Mouse (Mus musculus) heart, postnatal 14 days (tissue): ENCODE results near the gene Krt79. TPM values are rescaled to one million over a fixed set of nuclear protein-coding genes. Genes with fewer than 3 reads are reported as not detected.

ENCODE experiments used
- DNase-seq, 2 experiments: peaks; one replicate each; pipeline ENCODE4 v3.0.0; 2021 to 2022
- intact Hi-C: fragments of 180-260 bp; cut with DNase I; formaldehyde crosslinking; loops from one replicate; pipeline ENCODE4 v1.15.1; 2025
- long read RNA-seq, 2 experiments: library from polyadenylated mRNA; stranded (forward); transcript quantifications; one replicate each; pipeline ENCODE4 v2.0.0; 2021
- total RNA-seq, 2 experiments: library from RNA; stranded (reverse); gene quantifications; 2 replicates each; pipeline ENCODE4 v1.2.3; 2021

The Krt79 gene
- total RNA-seq: under 1 TPM; 0.26 to 0.34 TPM
- long read RNA-seq, experiment 1: 0 reads
- long read RNA-seq, experiment 2: 0 reads

DNA sequence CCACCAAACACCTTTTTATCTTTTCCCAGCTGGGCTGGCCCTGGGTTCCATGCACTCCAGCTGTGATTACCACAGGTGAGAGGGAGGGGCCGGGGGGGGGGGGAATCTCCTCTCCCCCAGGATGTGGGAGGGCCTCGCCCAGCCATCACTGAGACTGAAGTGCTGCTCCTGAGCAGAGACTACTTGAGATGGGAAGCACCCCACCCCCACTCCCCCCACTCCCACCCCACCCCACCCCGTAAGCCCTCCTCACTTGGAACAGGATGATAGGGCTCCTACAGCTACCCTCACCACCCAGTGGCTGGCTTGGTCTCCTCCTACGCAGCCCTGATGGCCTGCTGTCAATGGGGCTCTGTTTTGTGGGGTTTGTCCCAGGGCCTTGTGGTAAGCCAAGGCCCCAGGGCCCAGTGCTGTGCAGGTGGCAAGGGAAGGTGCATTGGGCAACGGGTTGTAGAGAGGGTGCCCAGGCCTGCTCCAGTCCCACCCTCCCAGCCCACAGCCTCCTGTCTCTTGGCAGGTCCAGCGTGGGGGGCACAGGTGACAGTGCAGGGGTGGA is at the start of gene Krt79:
Gene Krt79 (minus strand): TSS at position 51 of the 556 bp plus-strand sequence.
- DNase-seq: no peak
- intact Hi-C loops: no loop called here

DNA sequence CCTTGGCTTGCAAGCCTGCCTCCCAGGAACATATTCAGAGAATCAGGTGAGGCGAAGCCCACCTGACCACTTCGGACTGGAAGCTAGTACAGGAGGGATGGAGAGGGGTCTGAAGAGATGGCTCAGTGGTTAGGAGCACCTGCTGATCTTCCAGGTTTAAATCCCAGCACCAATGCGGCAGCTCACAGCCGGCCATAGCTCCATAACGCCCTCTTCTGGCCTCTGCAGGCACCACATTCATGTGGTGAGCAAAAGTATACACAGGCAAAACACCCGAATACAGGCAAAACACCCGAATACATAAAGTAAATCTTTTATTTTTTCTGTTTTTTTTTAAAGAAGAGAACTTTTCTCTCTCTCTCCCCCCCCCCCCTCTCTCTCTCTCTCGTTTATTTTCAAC is 48.6 kb upstream of the Krt79 start:
- DNase-seq: no peak

GRCm38 (mm10) chr15:101988119-101988518 is 48.0 kb upstream of the Krt79 start:
- intact Hi-C loops: loop anchor here (1.0 to 5.0 kb wide), 2 partner anchors 77 to 159 kb away; no protein-coding TSS in a partner anchor

More for the DNA sequence above, 48.6 kb upstream of the Krt79 start:
- intact Hi-C loops: loop anchor here (1.0 to 5.0 kb wide), 2 partner anchors 77 to 159 kb away; no protein-coding TSS in a partner anchor

DNA sequence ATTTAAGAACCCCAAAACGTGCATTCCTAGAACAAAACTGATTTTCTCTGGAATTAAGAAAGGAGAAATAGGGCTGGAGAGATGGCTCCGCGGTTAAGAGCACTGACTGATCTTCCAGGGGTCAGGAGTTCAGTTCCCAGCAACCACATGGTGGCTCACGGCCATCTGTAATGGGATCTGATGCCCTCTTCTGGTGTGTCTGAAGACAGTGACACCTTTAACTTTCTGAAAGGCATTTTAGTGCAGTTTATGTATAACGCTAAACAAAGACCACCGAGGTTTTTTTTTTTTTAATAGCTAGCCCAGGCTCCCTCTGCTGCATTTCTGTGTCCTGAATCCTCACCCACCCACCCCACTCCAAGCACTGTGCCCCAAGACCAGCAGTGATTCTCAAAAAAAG is 44.6 kb upstream of the Krt79 start:
- DNase-seq: no peak
- intact Hi-C loops: loop anchor here (1.0 to 5.0 kb wide), 4 partner anchors 163 to 658 kb away; no protein-coding TSS in a partner anchor

More at GRCm38 (mm10) chr15:101988119-101988518, 48.0 kb upstream of the Krt79 start:
- peak; percentile 85 to 90 for DNase-seq

DNA sequence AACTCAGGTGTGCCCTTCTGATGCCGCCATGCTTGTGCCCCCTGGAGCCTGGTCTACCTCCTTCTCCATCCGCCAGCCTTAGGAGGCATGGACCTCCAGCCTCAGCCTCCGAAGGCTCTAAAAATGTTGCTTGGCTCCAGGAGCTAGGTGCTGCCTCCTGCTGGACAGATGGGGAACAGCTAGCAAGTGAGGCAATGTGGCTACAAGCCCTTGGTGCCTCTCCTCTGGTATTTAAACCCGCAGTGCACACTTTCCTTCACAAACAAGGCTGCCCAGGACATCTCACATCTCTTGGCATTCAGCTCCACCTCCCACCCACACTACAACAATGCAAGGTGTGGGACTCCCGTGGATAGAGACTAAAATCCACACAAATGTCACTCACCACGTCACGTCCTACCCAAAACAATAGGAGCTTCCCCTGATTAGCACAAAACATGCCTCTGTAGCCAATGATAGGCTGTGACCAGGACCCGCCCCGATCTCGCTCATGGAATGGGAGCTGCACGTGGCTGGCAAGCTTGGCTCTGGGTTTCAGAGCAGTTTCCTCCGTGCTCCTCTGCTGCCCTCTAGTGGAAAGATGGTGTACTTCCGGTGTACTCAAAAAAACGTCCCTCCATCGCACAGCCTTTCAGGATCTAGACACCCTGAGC is 44.0 kb upstream of the Krt79 start:
- intact Hi-C loops: loop anchor here (1.0 to 2.0 kb wide), 3 partner anchors 212 to 657 kb away; no protein-coding TSS in a partner anchor
- peak; percentile 88 to 96 for DNase-seq

- DNase-seq: no peak
- intact Hi-C loops: no loop called here
Observed at GRCm38 (mm10) chr15:101983315-101983948, 43.3 kb upstream of the Krt79 start.

DNA sequence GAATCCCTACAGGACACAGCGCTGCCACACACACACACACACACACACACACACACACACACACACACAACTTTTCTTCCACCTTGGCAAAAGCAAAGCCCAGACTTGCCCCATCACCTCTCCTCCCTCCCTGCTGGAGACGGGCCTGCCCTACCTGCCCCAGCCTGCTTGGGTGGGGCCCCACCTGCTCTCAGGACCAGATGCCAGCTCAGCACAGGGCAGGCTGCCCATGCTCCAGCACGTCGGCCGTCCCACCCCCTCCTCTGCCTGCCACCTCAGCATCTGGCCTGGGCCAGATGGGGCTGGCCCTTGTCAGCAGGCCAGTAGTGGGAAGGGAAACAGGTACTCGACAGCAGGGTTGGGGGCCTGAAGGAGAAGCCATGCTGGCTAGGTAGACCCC is 40.7 kb upstream of the Krt79 start:
- intact Hi-C loops: no loop called here
- DNase-seq: no peak

GRCm38 (mm10) chr15:101977043-101977726 is 37.1 kb upstream of the Krt79 start:
- peak; percentile 96 to 98 for DNase-seq
- intact Hi-C loops: no loop called here

- intact Hi-C loops: no loop called here
Observed at GRCm38 (mm10) chr15:101976641-101977040, 36.5 kb upstream of the Krt79 start.

DNA sequence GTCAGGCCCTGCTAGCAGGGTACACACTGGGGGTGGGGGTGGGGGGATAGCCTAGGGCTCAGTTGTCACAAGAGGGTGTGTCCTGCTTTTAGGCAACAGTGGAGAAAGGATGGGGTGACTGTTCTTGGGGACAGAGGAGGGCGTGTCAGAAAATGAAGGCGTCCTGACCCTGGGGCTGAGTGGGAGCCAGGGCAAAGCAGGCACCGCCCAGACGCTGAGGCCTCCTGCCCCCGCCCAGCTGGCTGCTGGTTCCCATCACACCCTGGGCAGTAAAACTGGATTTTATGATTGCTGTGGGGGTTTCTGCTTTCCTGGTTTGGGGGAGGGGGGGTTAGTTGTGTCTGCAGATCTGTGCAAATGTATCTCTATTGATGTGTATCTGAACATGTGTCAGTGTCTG is 35.9 kb upstream of the Krt79 start:
- intact Hi-C loops: no loop called here
- DNase-seq: peak; percentile 57

More at GRCm38 (mm10) chr15:101976641-101977040, 36.5 kb upstream of the Krt79 start:
- DNase-seq: no peak

DNA sequence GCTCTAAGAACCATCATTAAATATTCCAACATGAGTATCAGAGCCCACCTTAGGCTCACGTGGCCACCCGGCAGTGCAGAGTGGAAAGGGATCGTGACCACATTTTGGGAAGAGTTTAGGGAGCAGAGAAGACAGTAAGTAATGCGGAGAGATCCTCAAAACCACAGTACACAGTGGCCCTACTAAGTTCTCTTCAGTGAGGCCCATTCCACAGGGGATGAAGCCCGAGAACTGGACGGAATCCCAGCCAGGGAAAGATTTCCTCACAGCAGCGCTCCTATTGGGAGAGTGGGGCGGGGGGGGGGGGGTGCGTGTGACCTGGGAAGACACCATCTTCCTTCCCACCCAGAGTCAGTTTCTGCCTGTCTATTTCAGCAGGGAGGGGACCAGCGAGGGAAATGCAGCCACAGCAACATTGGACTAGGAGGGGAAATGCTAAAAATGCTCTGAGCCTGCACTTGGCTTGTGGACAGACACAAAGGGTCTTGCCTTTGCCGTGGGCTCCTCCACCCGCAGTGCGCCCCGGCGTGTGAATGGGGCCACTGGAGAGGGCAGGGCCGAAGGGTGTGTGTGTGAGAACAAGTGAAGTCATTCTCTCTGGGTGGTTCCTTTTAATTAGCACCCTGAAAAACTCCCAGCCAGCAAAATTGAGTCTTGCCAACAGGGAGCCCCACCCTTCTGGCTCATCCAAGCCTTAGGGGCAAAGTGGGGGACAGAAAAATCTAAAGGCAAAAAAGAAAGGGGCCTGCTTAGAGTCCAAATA is 34.1 kb upstream of the Krt79 start:
- no peak for DNase-seq
- intact Hi-C loops: loop anchor here (2.0 to 5.0 kb wide), 3 partner anchors 72 to 647 kb away; no protein-coding TSS in a partner anchor

DNA sequence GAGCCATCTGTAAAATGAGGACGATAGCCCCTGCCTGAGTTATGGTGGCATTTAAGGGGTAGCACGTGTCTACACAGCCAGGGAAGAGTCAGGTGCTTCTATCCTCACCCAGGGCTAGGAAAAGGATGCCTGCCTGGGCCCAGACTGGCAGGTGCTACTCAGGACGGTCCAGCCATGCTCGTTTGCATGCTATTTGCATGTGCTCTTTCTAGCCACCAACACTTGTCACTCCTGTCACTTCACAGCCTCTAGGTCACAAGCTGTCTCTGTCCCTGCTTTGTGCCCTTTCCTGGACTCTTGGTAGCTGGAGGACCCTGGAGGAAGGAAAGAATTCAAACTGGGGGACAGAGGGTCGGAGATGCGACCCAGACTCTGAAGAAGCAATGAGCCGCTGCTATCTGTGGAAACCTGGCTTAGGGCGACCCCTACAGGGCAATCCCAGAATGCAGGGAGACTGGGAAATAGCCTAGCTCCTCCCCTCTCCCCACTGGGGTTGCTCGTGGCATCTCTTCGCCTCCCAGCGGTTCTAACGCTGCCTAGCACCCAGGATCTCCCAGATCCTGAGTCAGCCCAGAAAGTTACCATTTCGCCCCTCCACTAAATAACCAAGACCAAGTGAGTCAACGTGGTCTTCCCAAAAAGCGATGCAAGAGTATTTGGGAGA is 33.4 kb upstream of the Krt79 start:
- peak; percentile 94 to 98 for DNase-seq
- intact Hi-C loops: loop anchor here (1.0 to 5.0 kb wide), 5 partner anchors 71 to 647 kb away; no protein-coding TSS in a partner anchor

DNA sequence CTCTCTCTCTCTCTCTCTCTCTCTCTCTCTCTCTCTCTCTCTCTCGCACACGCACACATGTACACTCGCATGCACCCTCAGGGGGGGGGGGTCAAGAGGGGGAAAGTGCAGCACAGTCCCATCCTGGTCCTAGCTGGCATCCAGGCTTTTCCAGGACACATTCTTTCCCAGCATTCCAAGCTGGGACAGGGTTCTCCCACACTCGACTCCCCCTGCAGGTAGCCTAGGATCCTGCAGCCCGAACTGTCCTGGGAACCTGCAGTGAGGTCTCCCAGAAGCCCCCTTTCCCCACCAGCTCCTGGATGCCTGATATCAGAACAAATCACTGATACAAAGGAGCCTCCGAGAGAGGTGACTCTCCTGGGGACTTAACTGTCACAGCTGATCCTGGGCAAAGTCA is 30.4 kb upstream of the Krt79 start:
- intact Hi-C loops: loop anchor here (5.0 kb wide), 2 partner anchors 68 to 433 kb away; no protein-coding TSS in a partner anchor
- DNase-seq: peak; percentile 56 to 75

GRCm38 (mm10) chr15:101966808-101967207 is 26.7 kb upstream of the Krt79 start:
- DNase-seq: peak in 1 of 2 experiments; percentile 29

GRCm38 (mm10) chr15:101958891-101959290 is 18.8 kb upstream of the Krt79 start:
- no peak for DNase-seq
- intact Hi-C loops: no loop called here

More at GRCm38 (mm10) chr15:101966808-101967207, 26.7 kb upstream of the Krt79 start:
- intact Hi-C loops: no loop called here

GRCm38 (mm10) chr15:101954187-101954586 is 14.1 kb upstream of the Krt79 start, which contains the start of gene Krt78:
Krt78 (minus strand) TSS chr15:101954287.
- intact Hi-C loops: no loop called here

DNA sequence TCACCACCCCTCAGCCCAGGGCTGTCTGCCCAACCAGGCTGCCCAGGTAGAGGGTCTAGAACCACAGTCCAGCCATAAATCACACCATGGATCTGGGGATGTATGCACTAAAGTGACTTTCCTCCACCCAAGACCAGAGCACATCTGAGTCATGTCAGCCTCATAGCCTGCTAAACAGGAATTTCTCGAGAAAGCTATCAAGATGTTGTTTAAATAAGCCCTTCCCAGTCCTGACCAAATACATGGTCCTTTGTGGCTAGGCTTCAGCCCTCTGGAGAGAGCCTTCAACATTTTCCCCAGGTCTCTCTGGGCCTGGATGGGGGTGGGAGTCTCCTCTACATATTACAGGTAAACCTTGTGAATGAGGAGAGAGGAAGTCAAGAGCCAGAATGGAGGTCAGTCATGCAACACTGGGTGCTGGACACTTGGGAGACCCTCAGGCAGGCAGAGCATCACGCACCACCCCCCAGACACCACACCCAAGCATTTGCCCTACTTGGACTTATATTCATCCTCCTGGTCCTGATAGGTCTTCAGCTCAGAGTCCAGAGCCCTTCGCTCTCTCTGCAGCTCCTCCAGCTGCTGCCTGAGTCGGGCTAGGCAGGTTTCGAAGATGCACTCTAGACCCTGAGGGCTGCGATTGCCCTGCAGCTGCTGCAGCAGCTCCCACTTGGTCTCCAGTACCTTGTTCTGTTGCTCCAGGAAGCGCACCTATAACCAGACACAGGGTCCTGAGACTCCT is 12.8 kb upstream of the Krt79 start:
- intact Hi-C loops: no loop called here
- no peak for DNase-seq

More at GRCm38 (mm10) chr15:101954187-101954586, 14.1 kb upstream of the Krt79 start, which contains the start of gene Krt78:
- DNase-seq: no peak

- intact Hi-C loops: no loop called here
- DNase-seq: no peak
Observed at GRCm38 (mm10) chr15:101945430-101945829, 5.3 kb upstream of the Krt79 start.
